Mouse (Mus musculus): Measurements from ENCODE around the gene Rpl15.
"Not testable (repeated sequence)": the region's sequence is repeated elsewhere in the genome, so short reads cannot be mapped to it uniquely, and the experiment has no call there.

Gene Rpl15

GRCm38 (mm10) chr14:18241786-18242185, 29.4 kb downstream of the Rpl15 start:
- in situ Hi-C loops (cut with MboI): no loop called here

- in situ Hi-C loops (cut with MboI): no loop called here
Measured at GRCm38 (mm10) chr14:18240132-18240531, 31.1 kb downstream of the Rpl15 start.

GRCm38 (mm10) chr14:18238750-18239731, 32.1 kb downstream of the Rpl15 start, which contains the start of gene Nr1d2:
TSS of gene Nr1d2 (minus strand) at chr14:18239127.
- in situ Hi-C loops (cut with MboI): no loop called here

- in situ Hi-C loops (cut with MboI): no loop called here
Measured at GRCm38 (mm10) chr14:18238131-18238749, 33.0 kb downstream of the Rpl15 start.

GRCm38 (mm10) chr14:18237381-18237780, 33.8 kb downstream of the Rpl15 start:
- in situ Hi-C loops (cut with MboI): no loop called here

- in situ Hi-C loops (cut with MboI): not testable (repeated sequence)
Measured at GRCm38 (mm10) chr14:18236496-18237235, 34.5 kb downstream of the Rpl15 start.

GRCm38 (mm10) chr14:18233981-18234960, 36.9 kb downstream of the Rpl15 start:
- in situ Hi-C loops (cut with MboI): no loop called here

- in situ Hi-C loops (cut with MboI): no loop called here
Measured at GRCm38 (mm10) chr14:18233076-18233475, 38.1 kb downstream of the Rpl15 start.

GRCm38 (mm10) chr14:18231866-18232265, 39.3 kb downstream of the Rpl15 start:
- in situ Hi-C loops (cut with MboI): not testable (repeated sequence)

- in situ Hi-C loops (cut with MboI): not testable (repeated sequence)
Measured at GRCm38 (mm10) chr14:18229751-18230150, 41.4 kb downstream of the Rpl15 start.

GRCm38 (mm10) chr14:18226181-18226580, 45.0 kb downstream of the Rpl15 start:
- in situ Hi-C loops (cut with MboI): not testable (repeated sequence)

GRCm38 (mm10) chr14:18225431-18225830, 45.8 kb downstream of the Rpl15 start:
- in situ Hi-C loops (cut with MboI): not testable (repeated sequence)

GRCm38 (mm10) chr14:18221977-18222376, 49.2 kb downstream of the Rpl15 start:
- in situ Hi-C loops (cut with MboI): no loop called here

All from mature B cell (primary cell).